Mouse (Mus musculus): ENCODE data around the gene Eif4e3. TPM values are rescaled to one million over a fixed set of nuclear protein-coding genes. Genes with fewer than 3 reads are reported as not detected.

Gene Eif4e3
- polyA plus RNA-seq, 1 experiment: 19.2 TPM

DNA sequence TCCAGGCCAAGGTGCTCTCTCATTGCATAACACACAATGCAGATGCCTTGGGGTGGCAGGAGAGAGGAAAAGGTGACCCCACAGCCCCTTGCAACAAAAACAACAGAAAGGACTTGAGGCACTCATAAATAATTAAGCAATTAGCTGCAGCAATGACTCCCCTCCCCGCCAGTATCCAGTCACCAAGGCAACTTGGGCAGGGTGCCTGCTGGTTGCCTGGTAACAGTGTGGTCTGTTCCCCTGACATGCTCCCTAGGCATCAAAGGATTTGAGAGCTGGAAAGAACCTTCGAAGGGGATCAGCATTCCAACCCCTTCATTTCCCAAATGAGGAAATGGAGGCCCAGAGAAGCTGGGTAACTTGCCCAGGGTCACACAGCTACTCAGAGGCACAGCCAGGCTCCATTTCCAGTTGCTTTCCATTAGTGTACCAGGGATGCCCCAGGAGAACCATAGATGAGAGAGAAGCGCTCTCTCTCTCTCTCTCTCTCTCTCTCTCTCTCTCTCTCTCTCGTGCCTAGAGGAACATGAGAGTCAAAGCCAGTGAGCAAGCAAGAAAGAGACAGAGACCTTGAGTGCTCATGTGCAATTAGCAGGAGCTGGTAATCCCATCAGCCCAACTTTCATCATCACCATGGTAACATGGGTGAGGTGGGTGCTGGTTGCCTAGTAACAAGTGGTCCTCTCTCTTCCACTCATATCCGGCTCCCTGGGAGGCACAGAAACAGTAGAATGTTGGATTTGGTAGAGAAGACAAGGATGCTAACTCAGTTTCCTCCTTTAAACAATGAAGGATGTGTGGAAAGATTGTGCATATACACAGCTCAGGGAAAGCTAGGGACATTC is 3.1 kb upstream of the Eif4e3 start:
- Histone ChIP-seq H3K27ac (ENCODE audit: insufficient read depth, low read length) (peak overlapping the region; percentile 71), H3K4me1 (ENCODE audit: control insufficient read depth, insufficient read depth, low read length) (peaks cover 10% of the 10 kb centered on the region), H3K4me3 (ENCODE audit: insufficient read depth, low read length) (no peak overlapping the region)
- TF ChIP-seq POLR2A (IDR thresholded peaks at IDR 0.05; ENCODE audit: extremely low read depth, insufficient read depth, low read length) (peak; percentile 47), CTCF (IDR thresholded peaks at IDR 0.05; ENCODE audit: extremely low read depth, insufficient read depth, low read length) (no peak)

DNA sequence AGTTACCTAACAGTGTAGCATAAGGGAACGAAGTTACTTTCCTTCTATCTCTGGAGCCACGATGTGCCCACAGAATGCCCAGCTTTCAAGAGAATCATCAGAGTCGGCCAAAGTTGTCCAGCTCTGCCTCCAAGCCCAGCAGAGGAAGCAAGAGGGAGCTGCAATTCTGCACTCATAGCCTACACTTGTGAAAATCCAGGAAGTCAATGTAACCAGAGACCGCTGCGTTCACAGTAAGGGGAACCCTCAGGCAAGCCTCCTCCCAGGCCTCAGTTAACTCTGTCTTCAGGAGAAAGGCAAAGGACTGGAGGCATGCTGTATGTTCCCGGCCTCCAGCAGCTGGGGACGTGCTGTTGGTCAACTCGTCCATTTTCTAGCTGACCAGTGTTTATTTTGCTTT is 719 bp upstream of the Eif4e3 start:
- Histone ChIP-seq H3K27ac (ENCODE audit: insufficient read depth, low read length) (0 out of 2 replicates have a peak overlapping the region, but pooled peaks have one; percentile 43), H3K4me1 (ENCODE audit: control insufficient read depth, insufficient read depth, low read length) (peaks cover 12% of the 10 kb centered on the region)
- TF ChIP-seq POLR2A (IDR thresholded peaks at IDR 0.05; ENCODE audit: extremely low read depth, insufficient read depth, low read length) (no peak), CTCF (IDR thresholded peaks at IDR 0.05; ENCODE audit: extremely low read depth, insufficient read depth, low read length) (no peak)

DNA sequence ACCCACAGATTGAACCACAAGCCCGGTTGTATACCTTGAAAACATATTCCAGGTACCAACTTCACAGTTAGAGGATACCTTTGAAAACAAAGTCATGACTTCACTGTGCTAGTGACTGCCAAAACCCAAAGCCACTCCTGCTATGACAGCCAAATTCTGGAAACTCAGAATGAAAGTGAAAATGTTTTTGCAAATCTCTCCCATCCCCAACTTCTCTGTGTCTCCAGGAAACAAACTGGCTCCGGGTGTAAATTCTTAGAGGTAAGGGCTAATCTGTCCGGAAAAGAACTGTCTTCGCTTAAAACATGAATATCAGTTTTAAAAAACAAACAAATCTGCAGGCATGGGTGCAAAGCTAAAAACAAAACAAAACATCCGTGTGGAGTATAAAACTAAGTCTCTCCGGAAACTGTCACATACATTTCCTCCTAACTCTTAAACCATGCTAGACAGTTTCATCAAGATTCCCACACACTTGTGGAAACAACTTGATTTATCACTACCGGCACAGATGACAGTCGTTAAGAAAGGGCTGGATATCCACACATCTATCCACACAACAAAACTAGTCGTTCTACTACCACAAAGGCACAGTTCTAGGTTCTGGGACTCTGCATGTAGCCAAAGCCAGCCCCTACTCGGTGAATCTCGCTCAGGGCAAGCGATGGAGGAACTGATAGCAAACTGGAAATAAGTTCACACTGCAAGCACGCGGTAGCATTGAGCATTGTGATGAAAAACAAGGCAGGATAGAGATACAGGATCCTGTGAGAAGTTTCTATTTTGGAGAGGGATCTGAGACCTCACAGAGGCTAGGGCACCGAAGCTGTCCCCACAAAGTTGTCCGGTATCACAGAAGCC is 884 bp downstream of the Eif4e3 start:
- H3K4me1 ChIP-seq (ENCODE audit: control insufficient read depth, insufficient read depth, low read length): peaks cover 12% of the 10 kb centered on the region
- TF ChIP-seq POLR2A (IDR thresholded peaks at IDR 0.05; ENCODE audit: extremely low read depth, insufficient read depth, low read length) (no peak), CTCF (IDR thresholded peaks at IDR 0.05; ENCODE audit: extremely low read depth, insufficient read depth, low read length) (no peak)
- H3K4me3 ChIP-seq (ENCODE audit: insufficient read depth, low read length): peak overlapping the region; percentile 42
- no peak overlapping the region for H3K27ac ChIP-seq (ENCODE audit: insufficient read depth, low read length)

More for the DNA sequence above, 719 bp upstream of the Eif4e3 start:
- H3K4me3 ChIP-seq (ENCODE audit: insufficient read depth, low read length): peak overlapping the region; percentile 42; the same call in 1 of the 2 replicates

- H3K4me1 ChIP-seq (ENCODE audit: control insufficient read depth, insufficient read depth, low read length): peaks cover 5% of the 10 kb centered on the region
- H3K27ac ChIP-seq (ENCODE audit: insufficient read depth, low read length): no peak overlapping the region
- no peak overlapping the region for H3K4me3 ChIP-seq (ENCODE audit: insufficient read depth, low read length)
- TF ChIP-seq CTCF (IDR thresholded peaks at IDR 0.05; ENCODE audit: extremely low read depth, insufficient read depth, low read length): no peak
- TF ChIP-seq POLR2A (IDR thresholded peaks at IDR 0.05; ENCODE audit: extremely low read depth, insufficient read depth, low read length): no peak
Observed at GRCm38 (mm10) chr6:99663232-99663631, 3.3 kb downstream of the Eif4e3 start.

DNA sequence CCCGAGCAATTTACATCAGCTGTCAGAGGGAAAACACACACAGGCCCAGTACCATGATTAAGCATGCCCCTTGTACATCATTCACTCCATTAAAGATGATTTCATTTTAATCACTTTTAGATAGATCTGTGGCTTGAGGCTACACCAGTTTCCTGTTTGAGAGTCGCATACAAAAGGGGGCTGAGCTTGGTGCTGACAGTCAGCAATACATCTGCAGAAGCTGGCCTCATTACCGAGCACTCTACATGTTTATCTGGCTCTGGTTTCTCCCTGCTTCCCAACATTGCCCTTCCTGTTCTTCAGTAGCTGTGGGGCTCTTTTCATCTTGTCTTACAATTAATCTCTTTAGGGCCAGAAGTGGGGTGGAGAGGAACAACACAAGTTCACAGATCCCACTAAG is 6.1 kb downstream of the Eif4e3 start:
- Histone ChIP-seq H3K4me1 (ENCODE audit: control insufficient read depth, insufficient read depth, low read length) (peaks cover 2% of the 10 kb centered on the region), H3K27ac (ENCODE audit: insufficient read depth, low read length) (no peak overlapping the region), H3K4me3 (ENCODE audit: insufficient read depth, low read length) (no peak overlapping the region)
- no peak for TF ChIP-seq CTCF (IDR thresholded peaks at IDR 0.05; ENCODE audit: extremely low read depth, insufficient read depth, low read length)

- H3K27ac ChIP-seq (ENCODE audit: insufficient read depth, low read length): no peak overlapping the region
- TF ChIP-seq CTCF (IDR thresholded peaks at IDR 0.05; ENCODE audit: extremely low read depth, insufficient read depth, low read length) (no peak), POLR2A (IDR thresholded peaks at IDR 0.05; ENCODE audit: extremely low read depth, insufficient read depth, low read length) (no peak)
- no peaks in the 10 kb centered on the region; the same call in 1 of the 2 replicates for H3K4me1 ChIP-seq (ENCODE audit: control insufficient read depth, insufficient read depth, low read length)
- H3K4me3 ChIP-seq (ENCODE audit: insufficient read depth, low read length): no peak overlapping the region
Observed at GRCm38 (mm10) chr6:99658586-99658985, 8.0 kb downstream of the Eif4e3 start.

DNA sequence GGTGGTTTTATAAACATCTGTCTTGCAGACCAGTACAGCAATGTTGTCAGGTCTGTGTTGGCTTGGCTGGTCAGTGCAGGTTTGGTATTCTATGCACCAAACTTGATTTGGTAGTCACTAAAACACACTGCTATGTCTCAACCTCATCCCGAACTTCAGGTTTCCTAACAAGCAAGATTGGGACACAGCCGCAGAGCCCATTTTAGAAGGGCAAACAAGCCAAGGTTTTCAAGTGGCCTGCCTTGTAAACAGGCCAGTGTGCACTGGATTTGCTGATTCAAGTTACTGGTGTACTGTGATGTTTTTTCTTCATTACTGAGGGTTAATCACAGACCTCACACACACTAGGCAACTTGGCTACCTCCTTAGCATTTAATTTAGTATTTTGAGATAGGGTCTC is 10.5 kb downstream of the Eif4e3 start:
- no peak overlapping the region for H3K4me3 ChIP-seq (ENCODE audit: insufficient read depth, low read length)
- TF ChIP-seq CTCF (IDR thresholded peaks at IDR 0.05; ENCODE audit: extremely low read depth, insufficient read depth, low read length) (no peak), POLR2A (IDR thresholded peaks at IDR 0.05; ENCODE audit: extremely low read depth, insufficient read depth, low read length) (no peak)
- H3K27ac ChIP-seq (ENCODE audit: insufficient read depth, low read length): no peak overlapping the region
- H3K4me1 ChIP-seq (ENCODE audit: control insufficient read depth, insufficient read depth, low read length): no peaks in the 10 kb centered on the region; the same call in 1 of the 2 replicates

DNA sequence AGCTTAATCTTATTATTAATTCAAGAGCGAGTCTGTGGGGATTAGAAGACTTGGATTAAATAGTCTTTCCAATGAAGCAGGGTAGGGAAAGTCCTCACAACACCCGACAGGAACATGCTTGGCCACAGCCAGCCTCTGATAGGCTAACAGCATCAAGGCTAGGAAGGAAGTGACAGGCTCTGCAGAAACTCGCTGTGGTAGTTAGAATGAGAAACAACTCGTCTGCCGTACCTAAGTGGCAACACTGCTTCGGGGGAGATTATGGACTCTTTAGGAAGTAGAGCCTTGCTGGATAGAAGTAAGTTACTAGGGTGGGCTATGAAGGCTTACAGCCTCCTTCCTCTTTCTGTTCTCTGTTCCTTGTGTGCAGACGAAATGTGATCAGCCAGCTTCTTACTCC is 11.1 kb downstream of the Eif4e3 start:
- TF ChIP-seq POLR2A (IDR thresholded peaks at IDR 0.05; ENCODE audit: extremely low read depth, insufficient read depth, low read length): no peak
- no peak for TF ChIP-seq CTCF (IDR thresholded peaks at IDR 0.05; ENCODE audit: extremely low read depth, insufficient read depth, low read length)
- Histone ChIP-seq H3K27ac (ENCODE audit: insufficient read depth, low read length) (no peak overlapping the region), H3K4me3 (ENCODE audit: insufficient read depth, low read length) (no peak overlapping the region), H3K4me1 (ENCODE audit: control insufficient read depth, insufficient read depth, low read length) (no peaks in the 10 kb centered on the region; the same call in 1 of the 2 replicates)

- TF ChIP-seq CTCF (IDR thresholded peaks at IDR 0.05; ENCODE audit: extremely low read depth, insufficient read depth, low read length) (no peak), POLR2A (IDR thresholded peaks at IDR 0.05; ENCODE audit: extremely low read depth, insufficient read depth, low read length) (no peak)
- Histone ChIP-seq H3K27ac (ENCODE audit: insufficient read depth, low read length) (no peak overlapping the region), H3K4me3 (ENCODE audit: insufficient read depth, low read length) (no peak overlapping the region), H3K4me1 (ENCODE audit: control insufficient read depth, insufficient read depth, low read length) (no peaks in the 10 kb centered on the region; the same call in 1 of the 2 replicates)
Observed at GRCm38 (mm10) chr6:99654343-99654742, 12.2 kb downstream of the Eif4e3 start.

All from cortical plate, adult 2 months (tissue).